Mouse (Mus musculus) heart, postnatal 4 days (tissue): ENCODE data around the gene Mup8. TPM values are rescaled to one million over a fixed set of nuclear protein-coding genes. Genes with fewer than 3 reads are reported as not detected.
"Not testable (repeated sequence)": the region's sequence is repeated elsewhere in the genome, so short reads cannot be mapped to it uniquely, and the experiment has no call there.

ENCODE experiments used
- DNase-seq: peaks from one replicate; pipeline ENCODE4 v3.0.0; 2021
- total RNA-seq, 2 experiments: library from RNA; stranded (reverse); gene quantifications; 2 replicates each; pipeline ENCODE4 v1.2.3; 2021

The Mup8 gene
- total RNA-seq = not detected

- DNase-seq = not testable (repeated sequence)
Measured at GRCm38 (mm10) chr4:60222499-60222898, at the start of gene Mup8. TSS of gene Mup8 (minus strand) at chr4:60222599.

- not testable (repeated sequence) for DNase-seq
Measured at GRCm38 (mm10) chr4:60265977-60266770, 43.8 kb upstream of the Mup8 start.

- not testable (repeated sequence) for DNase-seq
Measured at GRCm38 (mm10) chr4:60262706-60263105, 40.3 kb upstream of the Mup8 start.

Other genes starting within 250 kb of the Mup8 start
- gene Mup7, start 152.1 kb downstream of the Mup8 start, total RNA-seq = not detected
- gene Mup2, start 68.3 kb downstream of the Mup8 start, total RNA-seq = not detected
- not detected for gene Mup9, start 199.4 kb upstream of the Mup8 start, total RNA-seq